Mouse (Mus musculus): ENCODE results near the gene Oxld1. TPM values are rescaled to one million over a fixed set of nuclear protein-coding genes. Genes with fewer than 3 reads are reported as not detected.

Oxld1 gene
- polyA plus RNA-seq (2017; shearing (Covaris generic)), result 11.6 TPM

DNA sequence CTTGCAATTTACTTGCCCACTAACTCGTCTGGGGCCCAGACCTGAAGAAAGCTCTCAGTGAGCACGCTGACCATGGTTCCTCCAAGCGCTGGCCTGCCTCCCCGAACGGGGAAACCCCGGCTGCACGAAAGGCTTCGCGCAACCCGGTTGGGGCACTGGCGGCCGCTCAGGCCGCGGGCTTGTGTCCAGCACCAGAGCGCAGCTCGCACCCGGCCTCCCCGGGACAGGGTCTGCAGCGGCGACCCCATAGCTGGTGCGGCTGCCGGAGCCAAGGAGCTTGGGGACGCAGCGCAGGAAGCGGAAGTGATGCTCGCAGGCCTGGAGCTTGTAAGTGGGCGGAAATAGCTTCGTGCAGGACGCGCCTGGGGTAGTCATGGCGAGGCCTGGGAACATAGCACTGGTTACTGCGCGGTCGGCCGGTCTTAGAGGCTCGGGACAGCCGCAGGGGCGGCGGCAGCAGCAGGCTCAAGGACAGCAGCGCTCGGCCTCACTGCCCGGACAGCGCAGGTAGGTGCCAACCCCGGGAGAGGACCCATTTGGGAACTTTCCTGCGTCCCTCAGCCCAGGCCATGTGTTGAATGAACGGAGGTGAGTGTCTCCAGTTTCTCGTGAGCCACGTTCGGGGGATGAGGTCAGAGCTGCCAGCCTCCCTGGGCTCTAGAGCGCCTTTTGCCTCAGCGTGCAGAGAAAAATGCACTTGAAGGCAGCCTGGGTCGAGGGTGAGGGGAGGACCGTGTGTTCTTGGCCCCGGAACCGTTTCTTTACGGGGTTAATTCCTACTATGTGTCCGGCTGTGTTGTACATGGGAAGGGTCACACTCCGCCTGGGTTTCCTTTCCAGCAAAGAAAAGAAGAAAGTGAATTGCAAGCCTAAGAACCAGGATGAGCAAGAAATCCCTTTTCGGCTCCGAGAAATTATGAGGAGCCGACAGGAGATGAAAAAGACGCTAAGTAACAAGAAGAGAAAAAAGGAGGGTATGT is at the start of gene Oxld1, which contains the start of gene Ccdc137:
Gene Oxld1, minus strand, starts transcription at position 297 of the 980 bp plus-strand sequence.
Gene Ccdc137, plus strand, starts transcription at position 344 of the 980 bp plus-strand sequence.

DNA sequence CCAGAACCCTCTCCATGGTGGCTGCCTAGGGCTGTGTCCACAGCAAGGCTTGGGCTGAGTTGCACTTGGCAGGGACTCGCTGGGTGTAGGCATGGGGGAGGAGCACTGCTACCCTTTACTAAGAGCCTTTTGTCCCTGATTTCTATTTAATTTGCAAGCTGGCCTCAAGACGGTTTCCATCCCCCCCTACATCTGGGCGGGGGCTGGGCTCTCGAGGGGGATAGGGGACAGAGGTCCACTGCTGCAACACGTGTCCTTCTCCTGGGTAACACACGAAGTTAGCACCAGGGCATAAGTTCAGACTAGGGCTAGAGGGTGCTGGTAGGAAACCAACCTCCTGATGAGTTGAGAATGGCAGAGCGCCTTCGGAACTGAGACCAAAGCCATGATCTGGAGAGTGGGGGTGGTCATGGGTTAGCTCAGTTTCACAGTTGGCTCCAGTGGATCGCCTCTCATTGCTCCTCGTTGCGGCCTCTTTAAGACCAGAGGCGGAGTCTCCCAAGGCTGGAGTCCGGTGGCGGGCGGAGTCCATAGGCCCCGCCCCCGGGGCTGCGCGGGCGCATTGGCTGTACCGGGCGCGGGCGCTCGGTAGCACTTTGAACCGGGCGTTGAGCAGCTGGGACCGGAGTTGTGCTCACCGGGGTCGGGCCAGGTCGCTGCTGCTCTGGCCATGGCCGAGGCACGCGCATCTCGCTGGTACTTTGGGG is 33.6 kb upstream of the Oxld1 start, which contains the start of gene Slc25a10:
Gene Slc25a10, plus strand, starts transcription at position 524 of the 707 bp plus-strand sequence.

DNA sequence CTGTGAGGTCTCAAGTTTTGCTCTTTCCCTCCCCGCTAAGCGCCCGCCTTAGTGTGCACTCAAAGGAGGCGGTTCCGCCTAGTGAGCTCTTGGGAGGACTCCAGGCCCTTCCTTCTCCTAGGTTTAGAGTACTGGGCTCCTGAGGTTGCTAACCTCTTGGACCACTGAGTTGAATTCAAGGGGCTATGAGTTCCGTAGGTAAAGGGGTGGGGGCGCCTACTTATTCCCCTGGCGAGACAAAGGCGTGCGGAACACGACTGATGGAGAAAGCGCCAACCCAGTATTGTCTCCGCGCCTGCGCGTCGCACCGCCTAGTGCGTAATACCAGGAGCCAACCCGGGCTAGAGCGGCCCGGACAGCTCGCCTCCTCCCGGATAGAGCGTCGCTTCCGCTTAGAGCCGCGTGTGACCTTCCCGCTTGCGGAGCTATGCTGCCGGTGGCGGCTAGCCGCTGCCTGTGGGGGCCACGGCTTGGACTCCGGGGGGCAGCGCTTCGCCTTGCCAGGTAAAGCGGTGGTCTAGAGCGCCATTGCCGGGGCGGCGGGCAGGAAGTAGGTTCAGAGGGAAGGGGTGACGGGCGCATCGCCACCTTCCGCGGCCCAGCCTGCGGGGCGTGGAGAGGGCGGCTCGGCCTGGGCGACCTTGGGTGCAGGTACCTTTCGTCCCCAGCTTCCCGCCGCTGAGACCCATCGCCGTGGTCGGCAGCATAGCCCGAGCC is 26.6 kb upstream of the Oxld1 start, which contains the start of gene Mrpl12:
Gene Mrpl12, plus strand, starts transcription at position 349 of the 717 bp plus-strand sequence.

DNA sequence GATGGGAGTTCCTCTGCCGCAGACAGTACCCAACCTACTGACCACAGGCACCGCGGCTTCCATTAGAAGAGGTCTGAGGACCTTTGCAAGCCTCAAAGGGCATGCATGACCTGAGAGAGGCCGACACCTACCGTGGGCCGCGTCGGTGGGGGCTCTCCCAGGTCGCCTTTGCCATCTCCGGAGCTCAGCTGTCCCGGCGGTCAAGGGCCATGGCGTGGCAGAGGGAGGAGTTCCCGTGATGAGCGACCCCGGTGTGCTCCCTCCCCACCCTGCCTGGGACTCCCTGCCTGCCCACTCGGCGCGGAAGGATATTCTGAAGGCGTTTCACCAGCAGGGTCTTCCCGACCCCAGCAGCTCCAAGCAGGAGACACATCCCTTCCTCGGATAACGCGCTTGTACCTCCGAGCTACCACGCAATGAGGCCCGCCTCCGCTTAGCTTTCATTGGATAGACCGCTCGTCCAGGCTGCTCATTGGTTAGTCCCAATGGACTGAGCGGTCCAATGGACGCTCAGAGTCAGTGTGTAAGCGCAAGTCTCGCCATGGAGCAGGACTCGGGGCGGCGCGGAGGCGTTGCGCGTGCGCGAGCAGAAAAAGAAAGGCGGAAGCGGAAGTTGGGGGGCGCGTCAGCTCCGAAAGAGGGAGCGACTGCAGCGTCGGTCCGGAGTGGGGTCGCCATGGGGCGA is 9.3 kb upstream of the Oxld1 start, which contains the start of gene Arl16:
Gene Arl16, minus strand, starts transcription at position 557 of the 685 bp plus-strand sequence.

DNA sequence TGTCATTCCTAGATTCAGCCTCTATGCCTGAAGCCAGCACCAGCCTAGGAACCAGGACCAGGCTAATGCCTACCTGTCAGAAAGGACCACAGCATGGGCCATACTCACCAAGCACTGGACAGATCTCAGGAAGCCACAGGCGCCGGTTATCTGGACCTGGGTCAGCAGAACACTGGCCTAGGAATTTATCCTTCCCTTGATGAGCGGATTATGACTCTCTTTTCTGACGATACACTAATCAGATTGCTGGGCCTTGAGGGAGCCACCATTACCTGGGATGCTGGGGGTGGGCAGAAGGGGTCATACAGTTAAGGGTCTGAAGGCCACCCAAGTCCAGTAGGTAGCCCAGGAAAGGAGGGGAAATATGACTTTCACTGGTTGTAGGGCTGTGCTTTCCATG is 4.6 kb downstream of the Oxld1 start, which contains the start of gene Pde6g:
Gene Pde6g, minus strand, starts transcription at position 195 of the 400 bp plus-strand sequence.

DNA sequence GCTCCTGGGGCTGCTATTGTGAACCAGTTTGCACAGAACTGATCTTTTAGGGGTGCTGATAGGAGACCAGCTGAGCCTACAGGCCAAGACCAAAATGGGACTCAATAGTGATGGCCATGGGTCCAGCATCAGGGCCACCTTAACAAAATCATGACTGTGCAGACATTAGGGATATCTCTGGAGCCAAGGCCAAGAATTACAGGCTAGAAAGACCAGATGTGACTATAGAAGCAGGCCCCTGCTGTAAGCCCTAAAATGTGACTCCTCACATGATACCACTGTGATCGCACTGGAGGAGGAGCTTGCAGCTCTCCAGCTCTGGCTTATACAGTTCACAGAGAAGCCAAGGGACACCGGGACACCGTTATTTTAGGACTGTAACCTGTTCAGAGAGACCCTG is 15.5 kb downstream of the Oxld1 start, which contains the start of gene Tspan10:
Gene Tspan10, plus strand, starts transcription at position 301 of the 400 bp plus-strand sequence.

DNA sequence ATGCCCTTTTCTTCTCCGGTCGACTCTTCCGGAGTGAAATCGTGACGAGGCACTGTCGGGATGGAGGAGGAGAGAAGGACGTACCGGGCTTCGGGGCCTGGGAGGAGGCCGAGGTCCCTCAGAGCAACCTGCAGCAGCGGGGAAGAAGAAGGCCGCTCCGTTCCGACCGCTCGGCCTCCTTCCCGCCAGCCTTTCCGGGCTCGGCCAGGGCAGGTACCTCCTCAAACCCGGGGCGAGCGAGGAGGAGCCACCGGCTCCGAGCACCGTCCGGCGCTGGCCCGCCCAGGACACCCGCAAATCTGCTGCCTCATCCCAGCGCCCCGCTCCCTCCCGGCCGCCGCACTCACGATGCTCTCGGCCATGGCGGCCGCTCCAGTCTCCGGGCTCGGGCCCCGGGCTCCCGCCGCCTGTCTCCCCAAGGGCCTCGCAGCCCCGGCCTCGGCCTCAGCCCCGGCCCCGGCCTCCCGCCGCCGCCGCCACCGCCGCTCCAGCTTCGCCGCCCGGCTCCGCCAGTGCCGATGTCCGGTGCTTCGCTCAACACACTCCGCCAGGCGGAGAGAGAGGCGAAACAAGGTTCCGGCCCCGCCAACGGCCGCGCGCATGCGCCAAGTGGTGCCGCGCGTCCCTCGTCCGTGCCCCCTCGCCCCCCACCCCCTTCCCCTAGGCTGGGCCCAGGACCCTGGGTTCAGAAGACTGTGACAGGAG is 20.6 kb downstream of the Oxld1 start, which contains the start of gene Nploc4:
Gene Nploc4, minus strand, starts transcription at position 557 of the 705 bp plus-strand sequence.

Other genes starting within 250 kb of the Oxld1 start
- gene Bahcc1, start 225.1 kb downstream of the Oxld1 start, polyA plus RNA-seq (2017; shearing (Covaris generic)), result not detected
- gene Actg1, start 109.5 kb downstream of the Oxld1 start, polyA plus RNA-seq (2017; shearing (Covaris generic)), result 3,099 TPM
- gene Fscn2, start 96.5 kb downstream of the Oxld1 start, polyA plus RNA-seq (2017; shearing (Covaris generic)), result 0.44 TPM
- gene Faap100, start 79.3 kb downstream of the Oxld1 start, polyA plus RNA-seq (2017; shearing (Covaris generic)), result 28.3 TPM
- gene Nploc4, start 20.4 kb downstream of the Oxld1 start, polyA plus RNA-seq (2017; shearing (Covaris generic)), result 10.3 TPM
- gene Tspan10, start 15.4 kb downstream of the Oxld1 start, polyA plus RNA-seq (2017; shearing (Covaris generic)), result not detected
- gene Pde6g, start 4.6 kb downstream of the Oxld1 start, polyA plus RNA-seq (2017; shearing (Covaris generic)), result 0.45 TPM
- 51.9 TPM for gene Ccdc137, start within 50 bp of the Oxld1 start, polyA plus RNA-seq (2017; shearing (Covaris generic))
- gene Arl16, start 9.5 kb upstream of the Oxld1 start, polyA plus RNA-seq (2017; shearing (Covaris generic)), result 36.2 TPM
- gene Mrpl12, start 26.5 kb upstream of the Oxld1 start, polyA plus RNA-seq (2017; shearing (Covaris generic)), result 82.5 TPM
- 8.4 TPM for gene Slc25a10, start 33.8 kb upstream of the Oxld1 start, polyA plus RNA-seq (2017; shearing (Covaris generic))
- not detected for gene Gcgr, start 72.6 kb upstream of the Oxld1 start, polyA plus RNA-seq (2017; shearing (Covaris generic))
- gene Mcrip1, start 91.7 kb upstream of the Oxld1 start, polyA plus RNA-seq (2017; shearing (Covaris generic)), result 101 TPM
- gene Ppp1r27, start 93.1 kb upstream of the Oxld1 start, polyA plus RNA-seq (2017; shearing (Covaris generic)), result not detected
- gene P4hb, start 115.2 kb upstream of the Oxld1 start, polyA plus RNA-seq (2017; shearing (Covaris generic)), result 240 TPM
- 868 TPM for gene Arhgdia, start 123.6 kb upstream of the Oxld1 start, polyA plus RNA-seq (2017; shearing (Covaris generic))
- gene Alyref, start 140.3 kb upstream of the Oxld1 start, polyA plus RNA-seq (2017; shearing (Covaris generic)), result 6.0 TPM
- gene Anapc11, start 140.4 kb upstream of the Oxld1 start, polyA plus RNA-seq (2017; shearing (Covaris generic)), result 135 TPM
- gene Npb, start 150.4 kb upstream of the Oxld1 start, polyA plus RNA-seq (2017; shearing (Covaris generic)), result 0.55 TPM
- gene Pcyt2, start 159.9 kb upstream of the Oxld1 start, polyA plus RNA-seq (2017; shearing (Covaris generic)), result 156 TPM
- 199 TPM for gene Sirt7, start 167.2 kb upstream of the Oxld1 start, polyA plus RNA-seq (2017; shearing (Covaris generic))
- 11.0 TPM for gene Mafg, start 175.5 kb upstream of the Oxld1 start, polyA plus RNA-seq (2017; shearing (Covaris generic))
- gene Pycr1, start 185.7 kb upstream of the Oxld1 start, polyA plus RNA-seq (2017; shearing (Covaris generic)), result 0.64 TPM
- gene Myadml2, start 190.1 kb upstream of the Oxld1 start, polyA plus RNA-seq (2017; shearing (Covaris generic)), result not detected
- gene Notum, start 203.1 kb upstream of the Oxld1 start, polyA plus RNA-seq (2017; shearing (Covaris generic)), result not detected
- gene Aspscr1, start 214.9 kb upstream of the Oxld1 start, polyA plus RNA-seq (2017; shearing (Covaris generic)), result 132 TPM

Measured in activated CD4-positive, CD25-positive, alpha-beta regulatory T cell, adult 9 weeks (primary cell).